Mouse (Mus musculus): ENCODE results near the gene Slc6a13. TPM values are rescaled to one million over a fixed set of nuclear protein-coding genes. Genes with fewer than 3 reads are reported as not detected.

The Slc6a13 gene
- total and polyA plus RNA-seq, 3 experiments: 1.0 to 1.5 TPM; not detected in 1

DNA sequence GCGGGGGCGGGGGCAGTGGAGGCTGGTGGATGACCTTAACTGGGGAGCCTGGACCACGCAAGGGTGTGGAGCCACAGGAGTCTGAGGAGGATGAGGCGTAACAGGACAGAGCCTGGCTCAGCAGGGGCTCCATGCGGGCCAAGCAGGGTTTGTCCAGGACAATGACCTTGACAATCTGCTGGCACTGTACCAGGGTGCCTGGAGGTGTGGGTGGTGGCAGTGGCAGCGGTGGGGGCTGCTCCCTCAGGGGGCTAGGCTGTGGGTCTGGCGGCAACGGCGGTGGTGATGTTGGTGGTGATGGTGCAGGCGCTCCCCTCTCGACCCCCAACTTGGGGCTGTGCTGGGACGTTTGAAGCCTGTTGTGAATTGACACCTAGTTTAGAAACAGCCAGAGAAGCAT, 76.1 kb downstream of the Slc6a13 start:
- no peak overlapping the region for H3K4me3 ChIP-seq (ENCODE audit: control insufficient read depth in 1 of 2, insufficient read depth in 1 of 2, low read depth in 2 of 2, low read length in 2 of 2)
- H3K9ac ChIP-seq (ENCODE audit: control insufficient read depth, low read depth, low read length, poor library complexity, severe bottlenecking): no peak overlapping the region
- no peak for DNase-seq (ENCODE audit: low read depth, low spot score)
- no peaks in the 10 kb centered on the region for H3K4me1 ChIP-seq (ENCODE audit: control insufficient read depth in 1 of 2, insufficient read depth in 2 of 2, low read length in 2 of 2)
- H3K27ac ChIP-seq (ENCODE audit: control insufficient read depth, low read depth, low read length): no peak overlapping the region
- no peaks in the 10 kb centered on the region for H3K36me3 ChIP-seq (ENCODE audit: control insufficient read depth in 1 of 2, insufficient read depth in 2 of 2, low read length in 2 of 2)
- H3K79me2 ChIP-seq (ENCODE audit: control insufficient read depth, insufficient read depth, low read length, poor library complexity): no peaks in the 10 kb centered on the region
- no peak for TF ChIP-seq MAZ (IDR thresholded peaks at IDR 0.05; ENCODE audit: low read depth, low read length)
- no peak for TF ChIP-seq NELFE (IDR thresholded peaks at IDR 0.05; ENCODE audit: low read depth, low read length)
- TF ChIP-seq USF2 (IDR thresholded peaks at IDR 0.05; ENCODE audit: borderline replicate concordance in 1 of 2, insufficient read depth in 1 of 2, low read depth in 1 of 2, low read length in 2 of 2): no peak
- no peak for TF ChIP-seq POLR2A (IDR thresholded peaks at IDR 0.05; ENCODE audit: control insufficient read depth in 1 of 2, insufficient read depth in 1 of 2, low read depth in 1 of 2, low read length in 2 of 2, poor library complexity in 1 of 2)
- TF ChIP-seq MAX (IDR thresholded peaks at IDR 0.05; ENCODE audit: low read length): no peak
- TF ChIP-seq TAL1 (IDR thresholded peaks at IDR 0.05; ENCODE audit: low read length): no peak
- H3K9me3 ChIP-seq (replicated peaks; ENCODE audit: insufficient read depth, low read length): no peaks in the 10 kb centered on the region
- H3K27me3 ChIP-seq (ENCODE audit: control insufficient read depth in 1 of 2, insufficient read depth in 2 of 2, low read length in 2 of 2): no peaks in the 10 kb centered on the region

GRCm38 (mm10) chr6:121378256-121378655, 78.2 kb downstream of the Slc6a13 start:
- Histone ChIP-seq H3K36me3 (ENCODE audit: control insufficient read depth in 1 of 2, insufficient read depth in 2 of 2, low read length in 2 of 2) (no peaks in the 10 kb centered on the region), H3K27ac (ENCODE audit: control insufficient read depth, low read depth, low read length) (no peak overlapping the region), H3K79me2 (ENCODE audit: control insufficient read depth, insufficient read depth, low read length, poor library complexity) (no peaks in the 10 kb centered on the region), H3K4me1 (ENCODE audit: control insufficient read depth in 1 of 2, insufficient read depth in 2 of 2, low read length in 2 of 2) (no peaks in the 10 kb centered on the region), H3K27me3 (ENCODE audit: control insufficient read depth in 1 of 2, insufficient read depth in 2 of 2, low read length in 2 of 2) (no peaks in the 10 kb centered on the region), H3K9ac (ENCODE audit: control insufficient read depth, low read depth, low read length, poor library complexity, severe bottlenecking) (no peak overlapping the region), H3K9me3 (replicated peaks; ENCODE audit: insufficient read depth, low read length) (no peaks in the 10 kb centered on the region), H3K4me3 (ENCODE audit: control insufficient read depth in 1 of 2, insufficient read depth in 1 of 2, low read depth in 2 of 2, low read length in 2 of 2) (no peak overlapping the region)
- TF ChIP-seq GATA1 (IDR thresholded peaks at IDR 0.05; ENCODE audit: low read depth, low read length) (no peak), SMC3 (IDR thresholded peaks at IDR 0.05; ENCODE audit: low read depth, low read length) (no peak), MAX (IDR thresholded peaks at IDR 0.05; ENCODE audit: low read length) (no peak), EP300 (IDR thresholded peaks at IDR 0.05; ENCODE audit: low read depth in 1 of 2, low read length in 2 of 2) (no peak), TBP (IDR thresholded peaks at IDR 0.05; ENCODE audit: low read depth, low read length) (no peak), KAT2A (conservative IDR thresholded peaks at IDR 0.05; ENCODE audit: low read depth, low read length) (no peak), MYB (IDR thresholded peaks at IDR 0.05; ENCODE audit: low read depth, low read length) (no peak), USF1 (IDR thresholded peaks at IDR 0.05; ENCODE audit: low read depth, low read length) (no peak), USF2 (IDR thresholded peaks at IDR 0.05; ENCODE audit: borderline replicate concordance in 1 of 2, insufficient read depth in 1 of 2, low read depth in 1 of 2, low read length in 2 of 2) (no peak), RAD21 (IDR thresholded peaks at IDR 0.05; ENCODE audit: low read depth, low read length) (no peak), ETS1 (IDR thresholded peaks at IDR 0.05; ENCODE audit: low read depth, low read length) (no peak), MXI1 (IDR thresholded peaks at IDR 0.05; ENCODE audit: low read depth, low read length) (no peak), CHD1 (IDR thresholded peaks at IDR 0.05; ENCODE audit: low read depth, low read length) (no peak), ELF1 (IDR thresholded peaks at IDR 0.05; ENCODE audit: low read depth, low read length) (no peak), CHD2 (IDR thresholded peaks at IDR 0.05; ENCODE audit: low read length) (no peak), POLR2AphosphoS5 (IDR thresholded peaks at IDR 0.05; ENCODE audit: borderline replicate concordance, low read depth, low read length) (no peak), ZMIZ1 (IDR thresholded peaks at IDR 0.05; ENCODE audit: low read depth, low read length) (no peak), NELFE (IDR thresholded peaks at IDR 0.05; ENCODE audit: low read depth, low read length) (no peak), NRF1 (IDR thresholded peaks at IDR 0.05; ENCODE audit: insufficient read depth, low read depth, low read length, poor library complexity, severe bottlenecking) (no peak), GABPA (IDR thresholded peaks at IDR 0.05; ENCODE audit: low read depth, low read length) (no peak)
- no peak for DNase-seq (ENCODE audit: low read depth, low spot score)

Measured in MEL (cell line).